8 mouse cellular contexts compared by ENCODE assay signal in genomic region chr4:107254414-107254813, GRCm38 (mm10). TPM values are rescaled to one million over a fixed set of nuclear protein-coding genes. Genes with fewer than 3 reads are reported as not detected.
A peak's percentile ranks its signal among the peaks of the same experiment; 100 is the strongest.
DNase-seq lines count a peak whose midpoint lies in the region; ATAC-seq and TF ChIP-seq lines count a peak whose summit lies in the region.

No protein-coding gene starts in this region.

- H3K36me3 ChIP-seq in heart, embryonic 11.5 days (ENCODE audit: control insufficient read depth, insufficient read depth, low read length) = no peaks in the 10 kb centered on the region
- peaks cover 0 to 15% of the 10 kb centered on the region in 2 experiments; a peak in 2 of 4 replicates for H3K36me3 ChIP-seq in MEL (ENCODE audit: control insufficient read depth in 1 of 2, insufficient read depth in 2 of 2, low read length in 2 of 2)
- H3K36me3 ChIP-seq in heart, postnatal 0 days (replicated peaks; ENCODE audit: control insufficient read depth, insufficient read depth, low read length) = no peaks in the 10 kb centered on the region
- H3K36me3 ChIP-seq in midbrain, embryonic 12.5 days = no peaks in the 10 kb centered on the region

- no peak for DNase-seq in heart, postnatal 10 days
- DNase-seq in MEL (ENCODE audit: low read depth, low spot score) = peak; percentile 23
- DNase-seq in heart, postnatal 0 days (ENCODE audit: low spot score) = no peak
- no peak for DNase-seq in left cerebral cortex, postnatal 14 days (ENCODE audit: low spot score in 2 of 2)
- DNase-seq in testis, postnatal 10 days (ENCODE audit: low spot score) = no peak
- no peak for DNase-seq in spleen, adult 12 weeks (ENCODE audit: low spot score)

- TF ChIP-seq POLR2A in MEL (IDR thresholded peaks at IDR 0.05; ENCODE audit: control insufficient read depth in 1 of 2, insufficient read depth in 1 of 2, low read depth in 1 of 2, low read length in 2 of 2, poor library complexity in 1 of 2) = no peak

- TF ChIP-seq EP300 in MEL (IDR thresholded peaks at IDR 0.05; ENCODE audit: low read depth in 1 of 2, low read length in 2 of 2) = no peak
- no peak for TF ChIP-seq EP300 in heart, postnatal 0 days (IDR thresholded peaks at IDR 0.05; ENCODE audit: low read depth)

- no peak for ATAC-seq in heart, embryonic 11.5 days (replicated peaks; ENCODE audit: insufficient number of reproducible peaks, low FRiP score, low TSS enrichment)
- no peak for ATAC-seq in heart, postnatal 0 days (ENCODE audit: insufficient read depth, low read depth)
- no peak for ATAC-seq in midbrain, embryonic 12.5 days (ENCODE audit: low FRiP score, low read depth)

- peaks cover 20% of the 10 kb centered on the region for H3K4me1 ChIP-seq in heart, embryonic 11.5 days (ENCODE audit: control insufficient read depth, insufficient read depth, low read length)
- peaks cover 12 to 15% of the 10 kb centered on the region in 2 experiments; a peak in 3 of 4 replicates for H3K4me1 ChIP-seq in MEL (ENCODE audit: control insufficient read depth in 1 of 2, insufficient read depth in 2 of 2, low read length in 2 of 2)
- peaks cover 13% of the 10 kb centered on the region; the same call in 1 of the 2 replicates for H3K4me1 ChIP-seq in heart, postnatal 0 days (ENCODE audit: control insufficient read depth, insufficient read depth)
- peaks cover 22% of the 10 kb centered on the region for H3K4me1 ChIP-seq in midbrain, embryonic 12.5 days

- peak overlapping the region; percentile 77 for H3K4me3 ChIP-seq in heart, embryonic 11.5 days (ENCODE audit: low read depth, low read length)
- H3K4me3 ChIP-seq in MEL (ENCODE audit: control insufficient read depth in 1 of 2, insufficient read depth in 1 of 2, low read depth in 2 of 2, low read length in 2 of 2) = peak overlapping the region; percentile 98 to 99
- H3K4me3 ChIP-seq in heart, postnatal 0 days (ENCODE audit: low read depth, low read length) = peak overlapping the region; percentile 83
- peak overlapping the region; percentile 74 for H3K4me3 ChIP-seq in midbrain, embryonic 12.5 days

- H3K27me3 ChIP-seq in heart, embryonic 11.5 days (ENCODE audit: control insufficient read depth, insufficient read depth, low read length) = no peaks in the 10 kb centered on the region
- H3K27me3 ChIP-seq in MEL (ENCODE audit: control insufficient read depth in 1 of 2, insufficient read depth in 2 of 2, low read length in 2 of 2) = no peaks in the 10 kb centered on the region
- no peaks in the 10 kb centered on the region for H3K27me3 ChIP-seq in heart, postnatal 0 days (ENCODE audit: control insufficient read depth, insufficient read depth, low read length)
- no peaks in the 10 kb centered on the region for H3K27me3 ChIP-seq in midbrain, embryonic 12.5 days

- 24% methylated on average over 3 of the region's 3 CpGs for WGBS in heart, embryonic 11.5 days (ENCODE audit: insufficient replicate concordance)
- 36% methylated on average over 3 of the region's 3 CpGs for WGBS in heart, postnatal 0 days
- WGBS in midbrain, embryonic 12.5 days = 25% methylated on average over 3 of the region's 3 CpGs

- peak overlapping the region; percentile 83 for H3K4me2 ChIP-seq in heart, embryonic 11.5 days
- peak overlapping the region; percentile 97 for H3K4me2 ChIP-seq in heart, postnatal 0 days (ENCODE audit: low read depth, low read length)
- peak overlapping the region; percentile 76 for H3K4me2 ChIP-seq in midbrain, embryonic 12.5 days (replicated peaks)

- TF ChIP-seq CTCF in MEL (IDR thresholded peaks at IDR 0.05 in 2 of 3, conservative IDR thresholded peaks at IDR 0.05 in 1 of 3; ENCODE audit: control insufficient read depth in 1 of 3, insufficient read depth in 1 of 3, low read depth in 2 of 3, low read length in 3 of 3, poor library complexity in 1 of 3, severe bottlenecking in 1 of 3) = no peak
- no peak for TF ChIP-seq CTCF in heart, postnatal 0 days (IDR thresholded peaks at IDR 0.05; ENCODE audit: low read depth)

- intact Hi-C loops in heart, postnatal 10 days (cut with DNase I) = loop anchor here (5.0 kb wide), 2 partner anchors 77 to 113 kb away; partner anchors contain the start of genes Ndc1, Tceanc2 and Tmem59
- intact Hi-C loops in left cerebral cortex, postnatal 14 days (cut with DNase I) = loop anchor here (5.0 kb wide), 2 partner anchors 58 to 77 kb away; partner anchors contain the start of genes Tceanc2, Tmem59 and Yipf1

- 0 out of 2 replicates have a peak overlapping the region, but pooled peaks have one; percentile 79 for H3K27ac ChIP-seq in heart, embryonic 11.5 days (ENCODE audit: low read depth, low read length)
- 0 out of 2 replicates have a peak overlapping the region, but pooled peaks have one; percentile 5 for H3K27ac ChIP-seq in MEL (ENCODE audit: control insufficient read depth, low read depth, low read length)
- H3K27ac ChIP-seq in heart, postnatal 0 days (ENCODE audit: low read depth) = peak overlapping the region; percentile 82
- peak overlapping the region; percentile 84 for H3K27ac ChIP-seq in midbrain, embryonic 12.5 days (replicated peaks)

- peak overlapping the region; percentile 82 for H3K9ac ChIP-seq in heart, embryonic 11.5 days (ENCODE audit: low read depth, low read length)
- H3K9ac ChIP-seq in MEL (ENCODE audit: control insufficient read depth, low read depth, low read length, poor library complexity, severe bottlenecking) = peak overlapping the region; percentile 90
- H3K9ac ChIP-seq in heart, postnatal 0 days (replicated peaks; ENCODE audit: low read depth, low read length) = peak overlapping the region; percentile 76
- H3K9ac ChIP-seq in midbrain, embryonic 12.5 days (replicated peaks) = peak overlapping the region; percentile 77

- TF ChIP-seq RAD21 in MEL (IDR thresholded peaks at IDR 0.05; ENCODE audit: low read depth, low read length) = no peak

- no peaks in the 10 kb centered on the region for H3K9me3 ChIP-seq in heart, embryonic 11.5 days (replicated peaks; ENCODE audit: control insufficient read depth, low read length)
- H3K9me3 ChIP-seq in MEL (replicated peaks; ENCODE audit: insufficient read depth, low read length) = no peaks in the 10 kb centered on the region
- no peaks in the 10 kb centered on the region for H3K9me3 ChIP-seq in heart, postnatal 0 days (replicated peaks; ENCODE audit: control insufficient read depth, low read length)
- H3K9me3 ChIP-seq in midbrain, embryonic 12.5 days = no peaks in the 10 kb centered on the region

- peaks cover 8% of the 10 kb centered on the region for H3K79me2 ChIP-seq in MEL (ENCODE audit: control insufficient read depth, insufficient read depth, low read length, poor library complexity)

RNA-seq across cellular contexts. Expression of gene Hspb11, which starts 1.0 kb away (rescaled TPM):
- 35.1 and 38.7 TPM in 2 replicates for polyA plus RNA-seq in heart, embryonic 11.5 days (2014; fragmentation: Nextera tagmentation; extraction: Ambion mirVana)
- total RNA-seq in heart, postnatal 10 days (2021) = 10 to 100 TPM; 16.3 to 16.8 TPM
- 11.2 and 12.4 TPM in 2 replicates for total RNA-seq in MEL (2012; rRNA removed)
- 10 to 100 TPM in 1 of 2 experiments, not detected in 1; 16.8 TPM for polyA plus RNA-seq in MEL (2012; ENCODE audit: insufficient read depth in 1 of 2, insufficient read length in 2 of 2, low read depth in 1 of 2, low replicate concordance in 2 of 2, missing spikeins in 1 of 2)
- total RNA-seq in heart, postnatal 0 days (2014; rRNA removed; ENCODE audit: low replicate concordance) = 4.9 and 37.5 TPM in 2 replicates
- 35.0 and 35.6 TPM in 2 replicates for polyA plus RNA-seq in heart, postnatal 0 days (2015; fragmentation: Nextera tagmentation; extraction: Ambion mirVana)
- 37.2 and 39.1 TPM in 2 replicates for polyA plus RNA-seq in midbrain, embryonic 12.5 days (2016; fragmentation: Nextera tagmentation; extraction: Ambion mirVana)
- 10 to 100 TPM; 21.5 to 22.1 TPM for total RNA-seq in left cerebral cortex, postnatal 14 days (2021)

RNA-seq across cellular contexts. Expression of gene Lrrc42, which starts 1.1 kb away (rescaled TPM):
- 70.4 and 79.3 TPM in 2 replicates for polyA plus RNA-seq in heart, embryonic 11.5 days (2014; fragmentation: Nextera tagmentation; extraction: Ambion mirVana)
- 10 to 100 TPM; 16.4 to 21.6 TPM for total RNA-seq in heart, postnatal 10 days (2021)
- total RNA-seq in MEL (2012; rRNA removed) = 8.6 and 9.3 TPM in 2 replicates
- 10 to 100 TPM in 1 of 2 experiments, not detected in 1; 48.9 TPM for polyA plus RNA-seq in MEL (2012; ENCODE audit: insufficient read depth in 1 of 2, insufficient read length in 2 of 2, low read depth in 1 of 2, low replicate concordance in 2 of 2, missing spikeins in 1 of 2)
- total RNA-seq in heart, postnatal 0 days (2014; rRNA removed; ENCODE audit: low replicate concordance) = 0.53 and 4.4 TPM in 2 replicates
- 22.6 and 23.6 TPM in 2 replicates for polyA plus RNA-seq in heart, postnatal 0 days (2015; fragmentation: Nextera tagmentation; extraction: Ambion mirVana)
- 59.3 and 61.0 TPM in 2 replicates for polyA plus RNA-seq in midbrain, embryonic 12.5 days (2016; fragmentation: Nextera tagmentation; extraction: Ambion mirVana)
- 10 to 100 TPM; 34.0 to 37.9 TPM for total RNA-seq in left cerebral cortex, postnatal 14 days (2021)

RNA-seq across cellular contexts. Expression of gene Ldlrad1, which starts 45.4 kb away (rescaled TPM):
- polyA plus RNA-seq in heart, embryonic 11.5 days (2014; fragmentation: Nextera tagmentation; extraction: Ambion mirVana) = not detected in 2 replicates
- not detected for total RNA-seq in heart, postnatal 10 days (2021)
- total RNA-seq in MEL (2012; rRNA removed) = 0.15 TPM in 1 of 2 replicates, not detected in the other
- polyA plus RNA-seq in MEL (2012; ENCODE audit: insufficient read depth in 1 of 2, insufficient read length in 2 of 2, low read depth in 1 of 2, low replicate concordance in 2 of 2, missing spikeins in 1 of 2) = not detected
- total RNA-seq in heart, postnatal 0 days (2014; rRNA removed; ENCODE audit: low replicate concordance) = not detected in 2 replicates
- 0.11 TPM in 1 of 2 replicates, not detected in the other for polyA plus RNA-seq in heart, postnatal 0 days (2015; fragmentation: Nextera tagmentation; extraction: Ambion mirVana)
- not detected in 2 replicates for polyA plus RNA-seq in midbrain, embryonic 12.5 days (2016; fragmentation: Nextera tagmentation; extraction: Ambion mirVana)
- under 1 TPM in 1 of 2 experiments, not detected in 1; 0.33 TPM for total RNA-seq in left cerebral cortex, postnatal 14 days (2021)

RNA-seq across cellular contexts. Expression of gene Dio1, which starts 52.6 kb away (rescaled TPM):
- polyA plus RNA-seq in heart, embryonic 11.5 days (2014; fragmentation: Nextera tagmentation; extraction: Ambion mirVana) = not detected in 2 replicates
- total RNA-seq in heart, postnatal 10 days (2021) = not detected
- total RNA-seq in MEL (2012; rRNA removed) = not detected in 2 replicates
- polyA plus RNA-seq in MEL (2012; ENCODE audit: insufficient read depth in 1 of 2, insufficient read length in 2 of 2, low read depth in 1 of 2, low replicate concordance in 2 of 2, missing spikeins in 1 of 2) = under 1 TPM in 1 of 2 experiments, not detected in 1; 0.13 TPM
- total RNA-seq in heart, postnatal 0 days (2014; rRNA removed; ENCODE audit: low replicate concordance) = 3.0 TPM in 1 of 2 replicates, not detected in the other
- not detected in 2 replicates for polyA plus RNA-seq in heart, postnatal 0 days (2015; fragmentation: Nextera tagmentation; extraction: Ambion mirVana)
- not detected in 2 replicates for polyA plus RNA-seq in midbrain, embryonic 12.5 days (2016; fragmentation: Nextera tagmentation; extraction: Ambion mirVana)
- total RNA-seq in left cerebral cortex, postnatal 14 days (2021) = not detected

RNA-seq across cellular contexts. Expression of gene Yipf1, which starts 59.7 kb away (rescaled TPM):
- polyA plus RNA-seq in heart, embryonic 11.5 days (2014; fragmentation: Nextera tagmentation; extraction: Ambion mirVana) = 41.6 and 43.8 TPM in 2 replicates
- total RNA-seq in heart, postnatal 10 days (2021) = 10 to 100 TPM; 26.1 to 28.5 TPM
- total RNA-seq in MEL (2012; rRNA removed) = 37.5 and 40.6 TPM in 2 replicates
- 100 to 1,000 TPM in 1 of 2 experiments, 10 to 100 TPM in 1; 43.5 to 549 TPM for polyA plus RNA-seq in MEL (2012; ENCODE audit: insufficient read depth in 1 of 2, insufficient read length in 2 of 2, low read depth in 1 of 2, low replicate concordance in 2 of 2, missing spikeins in 1 of 2)
- 40.1 and 51.3 TPM in 2 replicates for total RNA-seq in heart, postnatal 0 days (2014; rRNA removed; ENCODE audit: low replicate concordance)
- 46.7 and 49.5 TPM in 2 replicates for polyA plus RNA-seq in heart, postnatal 0 days (2015; fragmentation: Nextera tagmentation; extraction: Ambion mirVana)
- 39.6 and 41.9 TPM in 2 replicates for polyA plus RNA-seq in midbrain, embryonic 12.5 days (2016; fragmentation: Nextera tagmentation; extraction: Ambion mirVana)
- 10 to 100 TPM; 44.5 to 45.1 TPM for total RNA-seq in left cerebral cortex, postnatal 14 days (2021)

Comparison
In these comparisons a context has a peak if more than half of its experiments do, and no peak if none do; other contexts are left out.
1. H3K27ac ChIP-seq: peak in every context shown above with its lines; median percentile 84 in midbrain, embryonic 12.5 days; 82 in heart, postnatal 0 days; 79 in heart, embryonic 11.5 days; 5 in MEL.